Mouse (Mus musculus) limb, embryonic 11.5 days (tissue): ENCODE results near the gene Gm136. TPM values are rescaled to one million over a fixed set of nuclear protein-coding genes. Genes with fewer than 3 reads are reported as not detected.
"Not testable (repeated sequence)": the region's sequence is repeated elsewhere in the genome, so short reads cannot be mapped to it uniquely, and the experiment has no call there.

Experiments
- ATAC-seq: fragments of 200-750 bp; cut with Nextera tagmentation; 2 replicates; pipeline ENCODE4 v1.8.0; 2017; ENCODE audit warnings: low read depth; ENCODE audit not compliant: insufficient number of reproducible peaks, low FRiP score, low TSS enrichment
- DNase-seq: peaks from one replicate; pipeline ENCODE4 v3.0.0-alpha.2; 2015; ENCODE audit warnings: low spot score
- H3K27ac ChIP-seq: fragments of 300-500 bp; sonication (generic); replicated peaks from 2 replicates; pipeline ENCODE4 v1.5.1; 2014; ENCODE audit warnings: low read depth, mild to moderate bottlenecking, low read length
- H3K27me3 ChIP-seq: fragments of 300-500 bp; sonication (generic); 2 replicates; pipeline ENCODE4 v1.6.1; 2014; ENCODE audit warnings: mild to moderate bottlenecking, low read length, mixed read lengths; ENCODE audit not compliant: control insufficient read depth, insufficient read depth
- H3K36me3 ChIP-seq: fragments of 300-500 bp; sonication (generic); 2 replicates; pipeline ENCODE4 v1.6.1; 2014; ENCODE audit warnings: mild to moderate bottlenecking, low read length, moderate library complexity, mixed read lengths; ENCODE audit not compliant: control insufficient read depth, insufficient read depth
- H3K4me1 ChIP-seq: fragments of 300-500 bp; sonication (generic); 2 replicates; pipeline ENCODE4 v1.6.1; 2014; ENCODE audit warnings: low read length, mixed read lengths; ENCODE audit not compliant: control insufficient read depth, insufficient read depth
- H3K4me2 ChIP-seq: fragments of 300-500 bp; sonication (generic); 2 replicates; pipeline ENCODE4 v1.6.1; 2014; ENCODE audit warnings: low read depth, mild to moderate bottlenecking, moderate library complexity; ENCODE audit not compliant: severe bottlenecking
- H3K4me3 ChIP-seq: fragments of 300-500 bp; sonication (generic); 2 replicates; pipeline ENCODE4 v1.5.1; 2014; ENCODE audit warnings: low read depth, low read length
- H3K9ac ChIP-seq: fragments of 300-500 bp; sonication (generic); 2 replicates; pipeline ENCODE4 v1.6.1; 2014; ENCODE audit warnings: mild to moderate bottlenecking, low read length
- H3K9me3 ChIP-seq: fragments of 300-500 bp; sonication (generic); 2 replicates; pipeline ENCODE4 v1.6.1; 2016; ENCODE audit warnings: low read length; ENCODE audit not compliant: control insufficient read depth
- WGBS: fragments of 180-500 bp; shearing (Covaris S2); extraction: QIAGEN DNeasy Blood & Tissue Kit; methylation state at CpG from one replicate; pipeline ENCODE4 v1.1.7; 2014; 5-methylcytosine and 5-hydroxymethylcytosine counted together
- polyA plus RNA-seq: library from polyadenylated mRNA; unstranded; fragments of >200 nt; fragmentation: Nextera tagmentation; extraction: Ambion mirVana; gene quantifications from 2 replicates; pipeline ENCODE4 v1.2.1, GENCODE M21; 2014

Gene Gm136
- polyA plus RNA-seq, 1 experiment from 2014 or later: not detected

DNA sequence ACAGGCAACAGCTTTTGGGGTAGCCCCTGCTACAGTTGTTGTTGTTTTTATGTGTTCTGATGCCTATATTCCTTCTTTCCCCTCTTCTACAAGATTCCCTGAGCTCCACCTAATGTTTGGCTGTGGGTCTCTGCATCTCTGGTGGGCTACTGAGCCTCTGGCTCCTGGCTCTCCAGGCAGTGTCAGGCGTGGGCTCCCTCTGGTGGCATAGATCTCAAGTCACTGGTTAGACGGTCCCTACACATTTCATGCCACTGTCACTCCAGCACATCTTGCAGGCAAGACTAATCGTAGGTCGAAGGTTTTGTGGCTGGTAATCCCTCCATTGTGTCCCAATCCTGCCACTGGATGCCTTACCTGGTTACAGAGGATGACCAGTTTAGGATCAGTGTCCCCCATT lies 26.7 kb upstream of the Gm136 start:
- H3K27me3 ChIP-seq: no peaks in the 10 kb centered on the region
- ATAC-seq (no peak), DNase-seq (no peak)
- no peaks in the 10 kb centered on the region for H3K36me3 ChIP-seq
- no peak overlapping the region for H3K4me2 ChIP-seq
- no peaks in the 10 kb centered on the region for H3K4me1 ChIP-seq
- no peak overlapping the region for H3K9ac ChIP-seq
- 43% methylated on average over 4 of the region's 4 CpGs for WGBS
- no peaks in the 10 kb centered on the region for H3K9me3 ChIP-seq
- no peak overlapping the region for H3K27ac ChIP-seq
- no peak overlapping the region for H3K4me3 ChIP-seq

DNA sequence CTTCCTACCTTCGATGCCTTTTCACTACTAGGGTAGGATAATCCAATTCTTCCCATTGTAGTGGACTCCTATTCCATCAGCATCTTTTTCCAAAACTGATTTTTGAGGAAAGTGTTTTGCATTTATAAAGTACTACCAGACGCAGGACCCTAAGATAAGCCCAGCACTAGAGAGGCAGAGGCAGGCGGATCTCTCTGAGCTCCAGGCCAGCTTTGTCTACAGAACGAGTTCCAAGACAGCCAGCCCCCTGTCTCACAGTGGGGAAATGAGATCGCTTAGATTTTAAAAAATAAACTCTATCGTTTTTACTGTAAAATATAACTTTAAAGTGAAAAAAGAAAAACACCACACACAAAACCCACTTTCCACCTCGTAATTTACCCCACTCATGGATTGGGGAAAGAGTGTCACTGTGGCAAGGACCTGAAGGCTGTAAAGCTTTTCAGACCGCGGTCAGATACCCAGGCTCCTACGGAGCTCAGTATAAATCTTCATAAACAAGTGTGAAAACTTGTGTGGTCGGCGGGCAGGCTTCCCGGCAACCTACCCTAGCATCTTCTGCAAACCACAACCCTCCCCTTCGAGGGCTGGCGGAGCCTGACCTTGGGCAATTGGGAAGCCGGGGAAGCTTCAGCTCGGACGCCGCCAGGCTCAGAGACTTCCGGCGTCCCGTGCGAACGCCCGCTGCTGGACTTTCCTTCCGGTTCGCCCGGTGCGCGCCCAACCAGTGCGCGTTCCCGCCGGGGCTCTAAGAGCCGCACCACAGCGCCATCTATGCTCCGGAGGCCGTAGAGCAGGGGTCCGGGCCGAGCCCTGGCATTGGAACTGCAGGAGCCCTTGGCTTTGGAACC lies 21.8 kb upstream of the Gm136 start, which contains the start of gene Smim8:
Gene Smim8 (minus strand): TSS at position 747 of the 851 bp plus-strand sequence.
- DNase-seq (peak; percentile 98), ATAC-seq (peak; percentile 90; the same call in 1 of the 2 replicates)
- Histone ChIP-seq H3K36me3 (no peaks in the 10 kb centered on the region), H3K9ac (peak within 1 kb of the TSS; percentile 66), H3K27ac (no peak within 1 kb of the TSS; the same call in 1 of the 2 replicates), H3K4me3 (peak within 1 kb of the TSS; percentile 61), H3K9me3 (no peaks in the 10 kb centered on the region), H3K4me2 (peak within 1 kb of the TSS; percentile 33), H3K4me1 (no peaks in the 10 kb centered on the region), H3K27me3 (no peaks in the 10 kb centered on the region)
- 6% methylated on average over 40 of the region's 40 CpGs for WGBS

DNA sequence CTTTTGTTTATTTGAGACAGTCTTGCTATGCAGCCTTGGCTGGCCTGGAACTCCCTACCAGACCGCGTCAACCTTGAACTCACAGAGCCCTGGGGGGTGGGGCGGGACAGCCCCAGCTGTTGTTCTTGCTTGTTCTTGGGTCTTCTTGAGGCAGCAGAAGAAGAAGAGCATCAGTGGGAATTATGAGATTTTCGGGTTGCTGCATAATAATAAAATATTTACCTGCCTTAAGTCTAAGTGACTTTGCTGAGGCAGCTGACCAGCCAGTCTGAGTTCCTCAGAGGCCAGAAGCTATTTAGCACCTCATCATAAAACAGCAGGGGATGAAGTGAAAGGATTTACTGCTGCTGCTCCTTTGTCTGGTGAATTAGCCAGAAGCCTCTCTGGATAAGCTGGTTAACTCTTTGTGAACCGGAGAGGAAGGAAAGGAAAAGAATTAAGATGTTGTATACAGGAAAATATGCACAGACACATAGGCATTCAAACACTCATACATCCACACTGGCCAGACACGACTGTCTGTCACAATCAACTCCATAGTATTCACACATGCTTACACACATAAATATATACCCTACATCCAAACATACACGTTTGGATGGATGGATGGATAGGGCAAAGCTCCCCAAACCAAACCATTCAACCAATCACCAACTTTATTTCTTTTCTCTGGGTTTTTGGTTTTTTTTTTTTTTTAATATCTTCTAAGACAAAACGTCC lies 15.7 kb upstream of the Gm136 start:
- no peak overlapping the region for H3K27ac ChIP-seq
- DNase-seq (peak; percentile 65), ATAC-seq (peak; percentile 54; the same call in 1 of the 2 replicates)
- H3K36me3 ChIP-seq: no peaks in the 10 kb centered on the region
- H3K9me3 ChIP-seq: no peaks in the 10 kb centered on the region
- no peaks in the 10 kb centered on the region for H3K4me1 ChIP-seq
- 7% methylated on average over 8 of the region's 8 CpGs for WGBS
- no peak overlapping the region for H3K4me2 ChIP-seq
- H3K27me3 ChIP-seq: no peaks in the 10 kb centered on the region
- H3K9ac ChIP-seq: no peak overlapping the region
- H3K4me3 ChIP-seq: no peak overlapping the region

GRCm38 (mm10) chr4:34749236-34749635 lies 6.8 kb downstream of the Gm136 start:
- no peak overlapping the region for H3K4me2 ChIP-seq
- no peaks in the 10 kb centered on the region for H3K4me1 ChIP-seq
- DNase-seq (no peak), ATAC-seq (no peak)
- H3K36me3 ChIP-seq: no peaks in the 10 kb centered on the region
- no peak overlapping the region for H3K27ac ChIP-seq
- no peak overlapping the region for H3K9ac ChIP-seq
- no peaks in the 10 kb centered on the region for H3K9me3 ChIP-seq
- WGBS: 59% methylated on average over 6 of the region's 6 CpGs
- H3K4me3 ChIP-seq: no peak overlapping the region
- H3K27me3 ChIP-seq: no peaks in the 10 kb centered on the region

- DNase-seq: no peak
- Histone ChIP-seq H3K27me3 (no peaks in the 10 kb centered on the region), H3K9me3 (no peaks in the 10 kb centered on the region), H3K36me3 (no peaks in the 10 kb centered on the region), H3K4me1 (peaks cover 2% of the 10 kb centered on the region; the same call in 1 of the 2 replicates), H3K9ac (no peak overlapping the region), H3K27ac (no peak overlapping the region), H3K4me3 (no peak overlapping the region), H3K4me2 (no peak overlapping the region)
- no peak for ATAC-seq
- 73% methylated on average over 3 of the region's 3 CpGs for WGBS
Observed at GRCm38 (mm10) chr4:34734461-34734860, 21.6 kb downstream of the Gm136 start.

- H3K9ac ChIP-seq, H3K4me3 ChIP-seq, DNase-seq, ATAC-seq, H3K27me3 ChIP-seq, H3K36me3 ChIP-seq, H3K4me1 ChIP-seq, H3K27ac ChIP-seq, H3K4me2 ChIP-seq, H3K9me3 ChIP-seq: not testable (repeated sequence)
- 32% methylated on average over 2 of the region's 2 CpGs for WGBS
Observed at GRCm38 (mm10) chr4:34733415-34733814, 22.6 kb downstream of the Gm136 start.

GRCm38 (mm10) chr4:34729851-34730341 lies 26.2 kb downstream of the Gm136 start, which contains the start of gene Cfap206:
Gene Cfap206 (minus strand): TSS chr4:34730206.
- Histone ChIP-seq H3K9me3 (no peaks in the 10 kb centered on the region), H3K4me1 (peaks cover 2% of the 10 kb centered on the region; the same call in 1 of the 2 replicates), H3K4me2 (peak within 1 kb of the TSS; percentile 84), H3K36me3 (no peaks in the 10 kb centered on the region), H3K27ac (no peak within 1 kb of the TSS), H3K9ac (peak within 1 kb of the TSS; percentile 34), H3K27me3 (no peaks in the 10 kb centered on the region), H3K4me3 (peak within 1 kb of the TSS; percentile 52)
- under 1% methylated on average over 38 of the region's 38 CpGs for WGBS
- DNase-seq (peak; percentile 86), ATAC-seq (peak; percentile 92)

DNA sequence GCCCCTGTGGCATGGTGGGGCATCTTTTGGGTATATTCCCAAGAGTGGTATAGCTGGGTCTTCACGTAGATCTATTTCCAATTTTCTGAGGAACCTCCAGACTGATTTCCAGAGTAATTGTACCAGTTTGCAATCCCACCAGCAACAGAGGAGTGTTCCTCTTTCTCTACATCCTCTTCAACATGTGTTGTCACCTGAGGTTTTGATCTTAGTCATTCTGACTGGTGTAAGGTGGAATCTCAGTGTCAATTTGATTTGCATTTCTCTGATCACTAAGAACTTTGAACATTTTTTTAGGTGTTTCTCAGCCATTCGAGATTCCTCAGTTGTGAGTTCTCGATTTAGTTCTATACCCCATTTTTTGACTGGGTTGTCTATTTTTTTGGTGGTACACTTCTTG lies 30.4 kb downstream of the Gm136 start:
- not testable (repeated sequence) for H3K36me3 ChIP-seq, H3K4me3 ChIP-seq, H3K27ac ChIP-seq, H3K4me1 ChIP-seq, H3K9me3 ChIP-seq, DNase-seq, H3K4me2 ChIP-seq, H3K9ac ChIP-seq, ATAC-seq, H3K27me3 ChIP-seq
- 90% methylated on average over 3 of the region's 3 CpGs for WGBS
